Mouse (Mus musculus) megakaryocyte-erythroid progenitor cell, adult 5-6 weeks (primary cell): Measurements from ENCODE around the gene Ccm2. TPM values are rescaled to one million over a fixed set of nuclear protein-coding genes. Genes with fewer than 3 reads are reported as not detected.
A peak's percentile ranks its signal among the peaks of the same experiment; 100 is the strongest.

Source experiments
- ATAC-seq: replicated peaks from 2 replicates; pipeline ENCODE4 v1.8.0; 2016; ENCODE audit warnings: mild to moderate bottlenecking, inconsistent platforms; ENCODE audit not compliant: severe bottlenecking, poor library complexity, low FRiP score, low TSS enrichment
- total RNA-seq, 2 experiments: library from RNA; stranded (forward) in 1 of 2; stranded (reverse) in 1 of 2; fragments of 200-1000, 215-1000 nt in 1 of 2; fragments of >200 nt in 1 of 2; fragmentation: Nextera tagmentation in 1 of 2; gene quantifications; 2 replicates each; pipeline ENCODE4 v1.2.3; 2014 to 2017

The Ccm2 gene
- total RNA-seq, 2 experiments from 2014 or later = 26.8 to 45.8 TPM

DNA sequence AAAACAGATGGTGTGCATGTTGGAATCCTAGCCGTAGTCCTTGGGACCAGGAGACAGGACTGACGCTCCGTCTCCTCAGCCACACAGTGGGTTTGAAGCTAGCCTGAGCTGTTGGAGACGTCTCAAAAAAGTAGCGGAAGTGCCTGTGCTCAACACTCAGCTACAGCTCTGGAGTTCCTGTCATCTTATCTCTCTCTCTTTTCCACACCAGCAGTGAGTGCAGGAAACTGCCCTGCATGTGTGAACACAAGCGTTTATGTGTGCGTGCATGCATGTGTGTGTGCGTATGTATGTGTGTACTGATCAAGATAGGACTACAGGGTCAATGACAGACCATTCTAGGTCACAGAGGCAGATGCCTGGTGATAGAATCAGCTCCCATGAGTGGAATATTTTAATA lies 21.3 kb downstream of the Ccm2 start:
- ATAC-seq = peak; percentile 54

DNA sequence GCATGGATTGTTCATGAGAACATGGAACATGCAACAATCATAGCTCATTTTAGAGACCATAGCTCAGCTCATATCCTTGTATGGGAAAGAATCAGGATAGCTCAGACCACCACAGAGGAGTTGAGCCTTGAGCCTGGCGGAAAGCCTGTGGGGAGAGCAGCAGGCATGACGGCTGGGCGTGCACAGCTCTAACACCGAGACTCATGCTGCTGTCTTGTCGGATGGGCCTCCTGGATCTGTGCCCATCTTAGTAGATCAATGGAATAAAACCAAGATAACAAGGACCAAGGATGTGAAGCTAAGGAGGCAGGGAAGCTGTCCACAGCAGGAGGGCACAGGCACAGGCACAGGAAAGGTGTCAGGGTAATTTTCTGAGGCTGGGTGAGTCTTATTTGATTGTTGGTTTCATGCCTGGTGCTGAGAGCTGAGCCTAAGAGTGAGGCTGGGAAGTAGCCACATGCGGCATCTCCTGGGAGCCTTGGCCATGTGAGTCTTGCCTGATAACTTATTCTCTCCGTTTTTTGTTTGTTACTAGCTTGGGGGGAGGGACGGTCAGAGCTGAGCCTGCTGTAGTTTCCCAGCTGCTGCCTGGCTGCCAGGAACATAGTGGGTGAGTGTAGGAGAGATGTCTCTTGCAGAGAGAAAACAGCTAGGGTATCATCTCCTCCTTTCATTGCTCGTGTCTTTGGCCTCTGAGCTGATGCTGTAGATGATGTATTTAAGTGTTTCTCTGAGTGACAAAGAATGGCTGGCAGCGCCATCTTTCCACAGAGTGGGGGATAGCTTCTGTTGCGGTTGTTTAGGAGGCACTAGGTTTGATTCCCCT lies 22.1 kb downstream of the Ccm2 start:
- peak; percentile 45 for ATAC-seq

DNA sequence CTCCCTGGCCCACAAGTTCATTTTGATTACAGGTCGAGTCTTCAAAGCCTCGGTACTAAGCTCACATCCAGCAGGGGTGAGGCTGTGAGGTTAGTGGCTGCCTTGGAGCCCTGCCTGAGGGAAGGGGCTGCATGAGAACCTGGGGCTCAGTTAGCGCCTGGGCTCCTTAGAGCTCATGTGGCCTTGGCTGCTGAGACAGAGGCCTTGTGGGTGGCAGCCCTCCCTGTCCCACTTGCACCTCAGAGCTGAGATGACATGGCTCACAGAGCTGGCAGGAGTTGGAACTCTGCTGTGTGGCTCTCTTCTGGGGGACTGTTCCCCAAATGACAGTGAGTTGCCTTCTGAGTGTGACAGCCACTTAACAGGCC lies 22.7 kb downstream of the Ccm2 start:
- peak; percentile 11 for ATAC-seq

DNA sequence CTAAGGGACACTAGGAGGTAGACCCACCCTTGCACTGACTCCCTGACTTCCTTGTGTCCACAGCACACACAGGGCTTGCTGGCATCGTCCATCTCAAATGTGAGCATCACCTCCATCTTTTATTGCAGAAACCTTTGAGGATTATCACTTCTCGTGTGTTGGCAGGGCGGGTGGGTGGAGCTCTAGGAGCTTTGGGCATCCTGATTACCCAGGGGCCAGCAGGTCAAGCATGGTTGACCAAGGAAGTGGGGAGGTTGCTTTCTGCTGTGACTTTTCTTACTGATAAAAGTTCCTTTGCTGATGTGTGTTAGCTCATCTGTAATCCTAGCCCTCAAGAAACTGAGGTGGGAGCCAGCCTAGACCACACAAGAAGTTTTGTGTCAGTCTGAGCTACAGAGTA lies 29.5 kb downstream of the Ccm2 start:
- ATAC-seq = no peak

DNA sequence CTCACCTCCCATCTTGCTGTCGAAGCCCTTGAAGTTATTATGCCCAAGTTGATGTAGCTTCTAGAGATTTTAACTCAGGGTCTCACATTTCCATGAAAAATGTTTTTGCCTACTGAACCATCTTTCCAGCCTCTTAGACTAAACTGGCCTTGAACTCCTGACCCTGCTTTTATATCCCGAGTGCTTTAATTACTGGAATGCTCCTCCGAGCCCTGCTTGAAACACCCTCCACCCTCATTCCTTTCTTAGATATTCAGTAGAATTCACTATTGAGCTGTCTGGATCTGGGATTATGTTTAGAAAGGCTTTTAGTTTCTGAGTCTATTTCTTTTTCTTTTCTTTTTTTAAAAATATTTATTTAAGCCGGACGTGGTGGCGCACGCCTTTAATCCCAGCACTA lies 32.7 kb downstream of the Ccm2 start:
- ATAC-seq = no peak

DNA sequence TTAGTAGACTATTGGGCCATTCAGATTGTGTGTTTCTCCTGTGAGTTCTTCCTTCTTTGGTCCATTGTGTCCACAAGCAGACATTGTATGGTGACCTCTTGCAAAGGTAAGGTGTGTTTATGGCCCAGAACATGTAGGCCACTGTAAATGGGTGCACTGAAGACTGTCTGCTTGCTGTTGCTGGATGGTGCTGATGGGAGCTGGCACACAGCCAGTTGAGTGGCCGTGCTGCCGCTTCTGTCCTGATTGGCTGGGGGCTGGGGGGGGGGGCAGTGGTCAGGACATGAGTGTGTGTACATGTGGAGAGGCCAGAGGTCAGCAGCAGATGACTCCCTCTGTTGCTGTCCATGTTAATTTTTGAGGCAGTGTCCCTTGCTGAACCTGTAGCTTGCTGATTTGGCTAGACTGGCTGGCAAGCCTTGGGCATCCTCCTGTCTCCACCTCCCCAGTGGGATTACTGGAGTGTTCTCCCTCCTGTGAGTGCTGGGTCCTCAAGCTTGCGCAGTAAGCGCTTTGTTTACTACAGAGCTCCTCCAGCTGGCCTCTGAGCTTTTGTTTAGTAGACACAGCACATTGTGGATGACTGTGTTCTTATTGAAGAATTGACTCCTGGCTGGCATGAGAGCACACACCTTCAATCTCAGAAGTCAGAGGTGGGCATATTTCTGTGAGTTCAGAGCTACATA lies 33.5 kb downstream of the Ccm2 start:
- ATAC-seq = no peak

DNA sequence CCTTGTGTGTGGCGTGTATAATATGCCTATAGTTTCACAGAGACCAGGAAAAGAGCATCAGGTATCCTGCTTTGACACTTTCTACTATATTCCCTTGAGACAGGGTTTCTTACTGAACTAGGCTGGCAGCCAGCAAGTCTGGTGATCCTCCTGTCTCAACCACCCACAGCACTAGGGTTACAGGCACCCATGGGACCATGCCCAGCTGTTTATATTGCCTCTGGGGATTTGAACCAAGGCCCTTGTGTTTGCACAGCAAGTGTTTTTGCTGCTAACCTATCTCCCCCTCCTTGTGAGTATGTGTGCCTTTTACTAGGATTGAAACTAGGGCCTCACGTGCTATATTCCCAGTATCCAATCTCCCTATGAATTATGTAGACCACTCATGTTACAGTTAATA lies 34.9 kb downstream of the Ccm2 start:
- no peak for ATAC-seq

DNA sequence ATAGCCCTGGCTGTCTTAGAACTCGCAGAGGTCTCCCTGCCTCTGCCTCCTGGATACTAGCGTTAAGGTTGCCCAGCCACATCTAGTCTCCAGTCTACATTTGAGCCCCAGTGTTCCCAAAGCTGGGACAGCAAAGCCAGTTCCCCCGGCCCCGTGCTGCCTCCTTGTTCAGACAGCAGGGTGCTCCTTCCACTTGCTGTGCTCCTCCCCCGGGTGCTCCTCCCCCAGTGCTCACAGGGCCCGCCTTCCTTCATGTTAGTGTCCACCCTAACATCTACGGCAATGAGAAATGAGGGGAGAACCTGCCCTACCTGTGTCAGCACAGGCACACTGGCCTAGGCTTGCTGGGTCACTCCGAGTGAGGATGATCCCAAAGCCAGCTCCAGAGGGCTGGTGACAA lies 39.1 kb downstream of the Ccm2 start:
- no peak for ATAC-seq

DNA sequence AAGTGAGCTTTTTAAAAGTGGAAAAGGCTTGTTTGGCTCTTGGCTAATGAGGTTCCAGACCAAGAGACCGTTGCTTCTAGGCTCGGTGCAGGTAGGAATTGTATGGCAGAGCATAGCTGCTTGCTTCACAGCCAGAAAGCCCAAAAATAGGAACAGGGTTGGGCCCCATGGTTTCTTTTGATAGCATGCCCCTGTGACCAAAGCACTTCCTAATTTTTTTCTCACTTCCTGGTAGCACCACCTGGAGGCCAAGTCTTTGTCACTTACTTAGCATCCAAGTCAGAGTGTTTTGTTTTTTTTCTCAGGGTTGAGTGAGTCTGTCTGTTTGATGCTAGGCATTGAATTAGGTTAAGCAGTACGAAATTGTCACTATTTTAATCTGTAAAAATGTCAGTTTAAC lies 40.0 kb downstream of the Ccm2 start:
- no peak for ATAC-seq

DNA sequence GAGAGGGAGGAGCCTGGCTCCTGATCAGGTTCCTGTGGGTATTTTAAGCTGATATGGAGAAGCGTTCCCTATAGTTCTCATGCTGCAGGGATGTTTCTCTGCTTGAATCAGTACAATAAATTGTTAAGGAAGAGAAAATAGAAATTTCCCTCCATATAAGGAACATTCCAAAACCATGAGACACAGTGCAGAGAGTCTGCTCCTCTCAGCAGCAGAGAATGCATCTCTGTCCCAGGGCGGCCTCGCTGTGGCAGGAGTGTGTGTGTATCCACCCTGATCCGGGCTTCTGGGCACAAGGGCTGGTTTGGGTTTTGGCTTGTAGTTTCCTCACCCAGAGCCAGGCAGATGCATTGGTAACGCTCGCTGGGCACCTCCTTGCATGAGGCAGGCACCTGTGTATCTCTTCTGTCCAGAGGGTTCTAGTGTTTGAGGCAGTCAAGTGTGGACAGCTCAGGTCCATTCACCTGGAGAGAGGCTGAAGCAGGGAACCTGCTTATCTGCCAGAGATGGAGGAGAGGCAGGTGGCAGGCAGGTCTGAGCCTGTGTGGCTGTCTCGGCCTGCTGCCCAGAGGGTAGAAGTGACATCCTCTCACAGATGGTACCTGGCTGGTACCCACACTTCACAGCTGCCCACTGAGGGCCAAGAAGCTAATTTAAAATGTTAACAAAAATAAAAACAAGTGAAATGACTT lies 40.7 kb downstream of the Ccm2 start:
- ATAC-seq = no peak

DNA sequence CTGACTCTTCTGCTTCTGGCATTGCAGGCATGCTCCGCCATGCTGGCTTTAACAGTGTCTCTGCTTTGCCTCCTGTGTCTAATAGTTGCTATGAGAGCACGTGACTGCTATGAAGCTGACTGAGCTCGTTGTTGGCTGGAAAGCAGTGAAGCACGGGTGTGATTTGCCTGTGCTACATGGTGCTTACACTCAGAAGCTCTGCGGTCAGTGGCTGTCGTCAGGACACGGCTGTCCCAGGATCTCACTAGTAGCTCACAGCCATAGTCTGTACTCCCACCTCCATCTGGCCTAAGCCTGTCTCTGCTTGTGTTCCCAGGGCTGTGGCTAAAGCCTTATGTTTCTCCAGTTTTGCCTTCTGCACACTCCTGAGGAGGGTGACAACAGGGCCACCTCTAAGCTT lies 41.6 kb downstream of the Ccm2 start:
- no peak for ATAC-seq

DNA sequence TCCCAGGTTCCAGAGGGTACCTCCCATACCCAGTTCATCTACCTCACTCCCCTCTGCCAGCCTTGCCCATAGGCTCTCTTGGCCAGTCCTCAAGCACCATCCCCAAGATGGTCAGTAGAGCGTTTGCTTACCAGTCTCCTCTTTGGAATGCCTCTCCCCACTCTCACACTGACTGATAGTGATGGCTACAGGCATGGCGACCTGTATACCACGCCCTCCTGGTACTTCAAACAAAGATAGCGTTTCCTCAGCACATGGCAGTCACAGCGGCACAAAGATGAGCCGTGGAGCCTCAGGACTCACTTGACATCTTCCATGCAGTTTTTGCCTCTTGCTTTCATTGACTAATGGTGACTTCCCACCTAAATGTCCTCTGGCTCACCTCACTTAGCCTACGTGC lies 43.2 kb downstream of the Ccm2 start:
- peak; percentile 29; the same call in 1 of the 2 replicates for ATAC-seq

DNA sequence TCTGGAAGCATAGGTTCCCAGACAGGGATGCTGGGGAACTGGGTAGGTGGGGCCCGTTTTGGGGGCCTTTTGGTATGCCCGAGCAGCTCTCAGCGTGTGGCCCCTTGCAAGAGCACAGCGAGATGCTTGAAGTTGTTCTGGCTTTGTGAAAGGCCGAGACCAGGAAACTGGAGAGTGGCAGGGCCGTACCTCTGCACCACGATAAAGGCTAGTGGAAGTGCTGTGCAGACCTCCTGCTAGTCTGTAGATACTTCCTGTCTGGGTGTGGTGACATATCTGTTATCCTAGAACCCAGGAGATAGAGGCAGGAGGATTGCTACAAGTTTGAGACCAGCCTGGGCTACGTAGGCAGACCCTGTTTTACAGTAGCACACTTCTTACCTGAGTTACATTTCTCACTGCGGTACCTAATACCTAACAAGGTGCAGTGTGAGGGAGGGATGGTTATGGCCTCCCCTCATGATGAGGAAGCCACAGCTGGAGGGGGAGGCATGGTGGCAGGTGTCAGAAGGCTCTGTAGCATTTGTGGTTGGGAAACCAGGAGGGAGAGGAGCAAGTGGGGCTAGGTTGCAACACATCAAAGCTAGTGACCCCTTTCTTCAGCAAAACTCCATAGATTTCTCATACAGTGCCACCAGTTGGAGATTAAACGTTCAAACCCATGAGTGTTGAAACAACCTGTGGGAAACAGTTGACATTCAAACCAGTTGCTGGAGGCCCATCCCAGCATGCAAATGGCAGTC lies 44.4 kb downstream of the Ccm2 start:
- peak; percentile 52 for ATAC-seq

DNA sequence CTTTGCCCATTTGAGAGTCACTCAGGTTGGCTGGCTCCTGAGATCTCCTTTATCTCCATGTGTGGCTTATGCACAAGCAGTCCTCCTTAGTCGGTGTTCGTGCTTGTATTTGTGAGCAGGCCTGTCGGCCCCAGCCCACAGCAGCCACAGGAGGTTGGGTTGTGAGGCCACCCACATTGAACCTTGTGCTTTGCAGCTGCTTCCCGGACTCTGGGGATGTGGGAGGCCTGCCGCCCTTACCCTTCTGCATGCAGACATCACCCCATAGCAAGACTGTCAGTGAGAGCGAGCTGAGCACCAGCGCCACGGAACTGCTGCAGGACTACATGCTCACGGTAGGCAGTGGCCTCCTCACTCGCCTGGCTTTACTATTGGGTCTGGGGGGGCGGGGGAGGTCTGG lies 46.7 kb downstream of the Ccm2 start:
- no peak for ATAC-seq

DNA sequence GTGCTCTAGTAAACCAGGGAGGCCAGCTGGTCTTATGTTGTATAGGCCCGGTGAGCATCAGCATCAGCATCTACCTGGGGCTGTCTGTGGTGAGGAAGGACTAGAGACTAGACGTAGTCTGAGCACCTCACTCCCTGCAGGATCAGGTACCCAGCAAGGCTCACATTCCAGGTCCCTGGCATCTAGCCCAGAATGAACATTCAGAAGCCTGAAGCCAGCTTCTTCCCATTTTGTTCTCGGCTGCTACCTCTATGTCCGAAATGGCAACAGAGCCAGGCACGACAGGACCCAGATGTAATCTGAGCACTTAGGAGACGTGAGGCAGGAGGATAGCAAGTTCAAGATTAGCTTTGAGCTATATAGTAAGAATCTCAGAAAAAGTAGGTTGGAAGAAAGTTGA lies 48.2 kb downstream of the Ccm2 start:
- ATAC-seq = no peak

DNA sequence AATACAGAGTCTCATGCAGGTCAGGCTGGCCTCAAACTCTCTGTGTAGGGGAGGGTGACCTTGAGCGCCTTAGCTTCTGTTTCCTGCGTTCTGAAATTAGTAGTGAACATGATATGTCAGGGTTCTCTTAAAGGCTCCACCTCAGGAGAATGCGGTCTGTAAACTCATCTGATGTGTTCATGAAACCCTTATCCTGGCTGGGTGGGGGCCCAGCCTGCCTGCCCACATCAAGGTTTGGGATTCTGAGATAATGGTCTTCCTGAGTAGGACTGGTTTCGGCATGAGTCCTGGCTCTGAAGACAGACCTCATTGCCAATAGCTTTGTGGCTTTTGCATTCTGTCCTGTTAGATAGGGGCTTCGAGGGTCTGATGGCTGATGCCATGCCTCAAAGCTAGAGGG lies 48.7 kb downstream of the Ccm2 start:
- peak; percentile 69 for ATAC-seq

DNA sequence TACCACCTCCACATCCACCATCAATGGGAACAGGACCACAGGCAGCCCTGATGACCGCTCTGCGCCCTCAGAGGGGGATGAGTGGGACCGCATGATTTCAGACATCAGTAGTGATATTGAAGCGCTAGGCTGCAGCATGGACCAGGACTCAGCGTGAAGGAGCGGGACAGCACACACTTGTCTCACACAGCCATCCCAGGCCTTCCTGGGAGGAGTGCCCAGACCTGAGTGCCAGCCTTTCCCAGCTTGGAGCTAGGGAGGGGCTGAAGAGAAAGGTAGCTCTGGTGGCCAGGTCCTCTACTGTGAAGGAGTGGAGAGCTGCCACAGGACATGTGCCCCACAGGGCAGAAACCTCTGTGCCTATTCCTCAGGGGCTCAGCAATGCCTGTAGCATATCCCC lies 49.5 kb downstream of the Ccm2 start:
- ATAC-seq = no peak

DNA sequence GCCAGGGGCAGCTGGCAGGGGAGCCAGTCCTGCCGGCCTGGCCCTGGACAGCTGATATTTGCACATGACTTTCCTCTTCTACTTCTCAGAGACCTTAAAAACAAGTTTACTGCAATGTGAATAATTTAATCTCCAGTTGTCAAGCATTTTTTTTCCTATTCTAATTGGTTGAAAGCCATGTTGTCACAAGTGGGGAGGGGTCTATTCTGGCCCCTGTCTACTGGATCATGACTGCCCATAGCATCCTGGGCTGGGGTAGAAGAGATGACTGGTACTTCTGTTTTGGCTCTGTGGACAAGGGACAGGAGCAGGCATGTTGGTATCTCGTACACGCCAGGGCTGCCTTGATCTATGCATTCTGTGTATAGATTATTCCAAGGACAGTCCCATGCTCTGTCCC lies 49.9 kb downstream of the Ccm2 start:
- ATAC-seq = no peak

DNA sequence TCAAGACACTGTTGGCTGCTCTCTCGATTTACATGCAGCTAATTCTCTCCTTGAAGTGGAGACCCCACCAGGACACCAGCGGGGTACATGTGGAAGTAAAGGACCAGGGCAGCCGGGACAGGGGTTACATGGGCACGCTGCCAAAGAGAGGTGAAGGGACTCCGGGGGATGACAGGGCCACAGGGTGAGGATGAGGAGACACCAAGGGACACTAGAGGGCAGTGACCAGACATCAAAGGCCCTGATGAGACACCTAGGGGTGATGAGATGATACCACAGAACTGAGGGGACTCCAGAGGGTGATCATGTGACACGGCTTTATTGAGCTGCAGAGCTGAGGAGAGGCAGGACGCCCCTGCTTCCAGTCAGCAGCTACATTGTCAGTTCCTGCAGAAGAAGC lies 50.8 kb downstream of the Ccm2 start:
- no peak for ATAC-seq
